Mouse (Mus musculus): ENCODE results near the gene Klf7.

- TF ChIP-seq POLR2A (IDR thresholded peaks at IDR 0.05; ENCODE audit: borderline replicate concordance, insufficient read depth, low read length) (no peak), CTCF (IDR thresholded peaks at IDR 0.05; ENCODE audit: borderline replicate concordance, insufficient read depth, low read depth, low read length) (no peak)
Observed at GRCm38 (mm10) chr1:64052069-64052750, 69.9 kb downstream of the Klf7 start.

Measured in cerebellum, adult 2 months (tissue).